Mouse (Mus musculus): ENCODE data around the gene 1700028P14Rik. TPM values are rescaled to one million over a fixed set of nuclear protein-coding genes. Genes with fewer than 3 reads are reported as not detected.

The 1700028P14Rik gene
- polyA plus RNA-seq, 1 experiment from 2014 or later, result not detected

GRCm38 (mm10) chr19:23521831-23522230 is 130.8 kb downstream of the 1700028P14Rik start:
- Histone ChIP-seq H3K36me3 (no peaks in the 10 kb centered on the region), H3K27me3 (replicated peaks) (no peaks in the 10 kb centered on the region), H3K4me3 (replicated peaks) (no peak overlapping the region), H3K9me3 (no peaks in the 10 kb centered on the region), H3K9ac (no peak overlapping the region), H3K4me2 (replicated peaks) (no peak overlapping the region), H3K27ac (no peak overlapping the region), H3K4me1 (replicated peaks) (no peaks in the 10 kb centered on the region)
- 86% methylated on average over 4 of the region's 4 CpGs for WGBS
- no peak for ATAC-seq

DNA sequence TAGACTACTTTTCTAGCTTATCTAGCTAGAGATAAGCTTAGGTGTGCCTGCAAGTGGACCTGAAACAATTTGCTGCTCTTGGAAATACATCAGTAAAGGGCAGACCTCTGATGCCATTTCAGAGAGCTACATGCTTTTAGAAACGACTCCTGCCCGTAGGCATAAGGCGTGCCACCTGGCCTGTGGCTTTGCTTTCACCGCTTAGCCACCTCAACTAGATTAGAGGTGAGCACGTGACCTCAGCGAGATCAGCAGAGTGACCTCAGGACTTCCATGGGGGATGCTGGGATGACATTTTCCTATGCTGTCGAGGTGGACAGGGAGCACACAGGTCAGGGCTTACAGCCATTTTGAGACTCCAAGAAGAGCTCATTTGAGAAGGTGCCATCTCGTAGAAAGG is 131.5 kb downstream of the 1700028P14Rik start:
- Histone ChIP-seq H3K4me3 (replicated peaks) (no peak overlapping the region), H3K9ac (no peak overlapping the region), H3K27me3 (replicated peaks) (no peaks in the 10 kb centered on the region), H3K36me3 (no peaks in the 10 kb centered on the region), H3K4me1 (replicated peaks) (no peaks in the 10 kb centered on the region), H3K4me2 (replicated peaks) (no peak overlapping the region), H3K27ac (no peak overlapping the region), H3K9me3 (no peaks in the 10 kb centered on the region)
- 83% methylated on average over 8 of the region's 8 CpGs for WGBS
- no peak for ATAC-seq

DNA sequence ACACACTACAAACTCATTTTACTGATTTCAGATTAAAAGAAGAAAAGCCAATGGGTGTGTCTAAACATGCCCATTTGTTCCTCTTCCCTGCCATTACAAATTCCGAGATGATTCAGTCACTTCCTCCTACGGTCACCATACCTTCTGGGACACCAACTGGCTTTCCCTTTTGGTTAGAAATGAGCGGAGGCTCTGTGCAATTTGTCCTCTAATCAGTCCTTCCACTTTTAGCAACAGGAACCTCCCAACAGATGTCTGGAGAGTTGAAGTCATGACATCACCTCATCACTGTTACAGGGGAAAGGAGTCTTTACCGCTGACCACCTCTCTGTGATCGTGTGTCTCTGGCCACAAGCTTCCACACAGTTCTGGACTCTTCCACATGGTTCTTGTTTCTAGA is 132.0 kb downstream of the 1700028P14Rik start:
- Histone ChIP-seq H3K27me3 (replicated peaks) (no peaks in the 10 kb centered on the region), H3K4me3 (replicated peaks) (no peak overlapping the region), H3K4me2 (replicated peaks) (no peak overlapping the region), H3K9me3 (no peaks in the 10 kb centered on the region), H3K4me1 (replicated peaks) (no peaks in the 10 kb centered on the region), H3K27ac (no peak overlapping the region), H3K9ac (no peak overlapping the region), H3K36me3 (no peaks in the 10 kb centered on the region)
- WGBS, result 74% methylated on average over 5 of the region's 5 CpGs
- ATAC-seq, result no peak

DNA sequence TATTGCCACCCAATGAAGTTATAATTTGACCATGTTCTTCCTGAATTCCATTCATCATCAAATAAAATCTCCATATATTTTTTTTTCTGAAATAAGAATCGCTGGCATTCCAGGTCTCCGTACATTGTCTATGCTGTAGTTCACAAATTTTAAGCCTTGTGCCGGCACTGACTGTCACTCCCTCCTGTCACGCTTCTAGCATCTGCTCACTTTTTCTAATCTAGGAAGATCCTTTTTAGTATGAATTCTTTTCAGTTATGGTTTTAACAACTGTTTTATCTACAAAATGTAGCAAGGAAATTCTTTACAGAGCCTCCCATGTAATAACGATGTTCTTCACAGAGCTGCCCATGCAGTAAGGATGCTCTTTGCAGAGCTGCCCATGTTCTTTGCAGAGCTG is 134.1 kb downstream of the 1700028P14Rik start:
- Histone ChIP-seq H3K9ac (no peak overlapping the region), H3K4me3 (replicated peaks) (no peak overlapping the region), H3K4me2 (replicated peaks) (no peak overlapping the region), H3K27me3 (replicated peaks) (no peaks in the 10 kb centered on the region), H3K4me1 (replicated peaks) (no peaks in the 10 kb centered on the region), H3K27ac (no peak overlapping the region), H3K36me3 (no peaks in the 10 kb centered on the region), H3K9me3 (no peaks in the 10 kb centered on the region)
- ATAC-seq, result no peak
- WGBS, result 94% methylated on average over 5 of the region's 5 CpGs

- Histone ChIP-seq H3K9ac (no peak overlapping the region), H3K27me3 (replicated peaks) (no peaks in the 10 kb centered on the region), H3K4me3 (replicated peaks) (no peak overlapping the region), H3K9me3 (no peaks in the 10 kb centered on the region), H3K36me3 (no peaks in the 10 kb centered on the region), H3K4me2 (replicated peaks) (no peak overlapping the region), H3K4me1 (replicated peaks) (no peaks in the 10 kb centered on the region), H3K27ac (no peak overlapping the region)
- WGBS, result 55% methylated on average over 2 of the region's 2 CpGs
- no peak for ATAC-seq
Observed at GRCm38 (mm10) chr19:23511303-23511702, 141.3 kb downstream of the 1700028P14Rik start.

Other genes with a start within 250 kb of the 1700028P14Rik start
- gene Mamdc2, start 204.4 kb downstream of the 1700028P14Rik start, polyA plus RNA-seq (2015; fragmentation: Nextera tagmentation; extraction: Ambion mirVana), result 2.2 and 2.4 TPM in 2 replicates
- 4.0 and 4.4 TPM in 2 replicates for gene Ptar1, start 34.6 kb upstream of the 1700028P14Rik start, polyA plus RNA-seq (2015; fragmentation: Nextera tagmentation; extraction: Ambion mirVana)
- gene Apba1, start 106.1 kb upstream of the 1700028P14Rik start, polyA plus RNA-seq (2015; fragmentation: Nextera tagmentation; extraction: Ambion mirVana), result 0.73 and 0.76 TPM in 2 replicates